Mouse (Mus musculus): ENCODE data around the gene Tmem115. TPM values are rescaled to one million over a fixed set of nuclear protein-coding genes. Genes with fewer than 3 reads are reported as not detected.
A peak's percentile ranks its signal among the peaks of the same experiment; 100 is the strongest.

Gene Tmem115
- total RNA-seq, 1 experiment = 42.3 TPM

GRCm38 (mm10) chr9:107496359-107496758, 37.4 kb upstream of the Tmem115 start:
- in situ Hi-C loops (cut with MboI; ENCODE audit: low sequenced_read_pairs in 2 of 2, unreplicated experiment in 2 of 2) = no loop called here
- TF ChIP-seq HCFC1 (IDR thresholded peaks at IDR 0.05; ENCODE audit: borderline replicate concordance, insufficient read depth, low read length) (no peak), CHD2 (IDR thresholded peaks at IDR 0.05; ENCODE audit: low read depth, low read length) (no peak), ZC3H11A (IDR thresholded peaks at IDR 0.05; ENCODE audit: borderline replicate concordance, low read depth, low read length) (no peak), MAFK (IDR thresholded peaks at IDR 0.05; ENCODE audit: insufficient read depth, low read depth, low read length) (no peak)
- H3K9ac ChIP-seq (ENCODE audit: insufficient read depth, low read depth, low read length, poor library complexity, severe bottlenecking) = no peak overlapping the region
- no peaks in the 10 kb centered on the region for H3K4me1 ChIP-seq (ENCODE audit: control insufficient read depth in 2 of 2, insufficient read depth in 2 of 2, low read length in 2 of 2, poor library complexity in 1 of 2)
- H3K9me3 ChIP-seq (ENCODE audit: control insufficient read depth, insufficient read depth, low read depth, low read length) = no peaks in the 10 kb centered on the region
- no peak overlapping the region for H3K27ac ChIP-seq (ENCODE audit: insufficient read depth, low read depth, low read length, poor library complexity, severe bottlenecking)
- no peak for DNase-seq (ENCODE audit: low read depth, low spot score)
- no peaks in the 10 kb centered on the region for H3K36me3 ChIP-seq (ENCODE audit: control insufficient read depth, insufficient read depth, low read length, poor library complexity, severe bottlenecking)
- H3K4me3 ChIP-seq (ENCODE audit: insufficient read depth in 1 of 2, low read depth in 1 of 2, low read length in 2 of 2, poor library complexity in 1 of 2, severe bottlenecking in 1 of 2) = no peak overlapping the region

GRCm38 (mm10) chr9:107500708-107501286, 32.9 kb upstream of the Tmem115 start:
- no peaks in the 10 kb centered on the region for H3K4me1 ChIP-seq (ENCODE audit: control insufficient read depth in 2 of 2, insufficient read depth in 2 of 2, low read length in 2 of 2, poor library complexity in 1 of 2)
- no peak overlapping the region for H3K27ac ChIP-seq (ENCODE audit: insufficient read depth, low read depth, low read length, poor library complexity, severe bottlenecking)
- no peak for DNase-seq (ENCODE audit: low read depth, low spot score)
- H3K9me3 ChIP-seq (ENCODE audit: control insufficient read depth, insufficient read depth, low read depth, low read length) = no peaks in the 10 kb centered on the region
- no peak overlapping the region for H3K9ac ChIP-seq (ENCODE audit: insufficient read depth, low read depth, low read length, poor library complexity, severe bottlenecking)
- H3K4me3 ChIP-seq (ENCODE audit: insufficient read depth in 1 of 2, low read depth in 1 of 2, low read length in 2 of 2, poor library complexity in 1 of 2, severe bottlenecking in 1 of 2) = no peak overlapping the region
- no peaks in the 10 kb centered on the region for H3K36me3 ChIP-seq (ENCODE audit: control insufficient read depth, insufficient read depth, low read length, poor library complexity, severe bottlenecking)
- in situ Hi-C loops (cut with MboI; ENCODE audit: low sequenced_read_pairs in 2 of 2, unreplicated experiment in 2 of 2) = no loop called here
- no peak for TF ChIP-seq MAFK (IDR thresholded peaks at IDR 0.05; ENCODE audit: insufficient read depth, low read depth, low read length)
- no peak for TF ChIP-seq CHD2 (IDR thresholded peaks at IDR 0.05; ENCODE audit: low read depth, low read length)
- TF ChIP-seq HCFC1 (IDR thresholded peaks at IDR 0.05; ENCODE audit: borderline replicate concordance, insufficient read depth, low read length) = no peak
- no peak for TF ChIP-seq ZNF384 (IDR thresholded peaks at IDR 0.05; ENCODE audit: low read depth, low read length)
- TF ChIP-seq ZC3H11A (IDR thresholded peaks at IDR 0.05; ENCODE audit: borderline replicate concordance, low read depth, low read length) = no peak

- Histone ChIP-seq H3K9ac (ENCODE audit: insufficient read depth, low read depth, low read length, poor library complexity, severe bottlenecking) (no peak overlapping the region), H3K36me3 (ENCODE audit: control insufficient read depth, insufficient read depth, low read length, poor library complexity, severe bottlenecking) (no peaks in the 10 kb centered on the region), H3K4me1 (ENCODE audit: control insufficient read depth in 2 of 2, insufficient read depth in 2 of 2, low read length in 2 of 2, poor library complexity in 1 of 2) (no peaks in the 10 kb centered on the region)
Measured at GRCm38 (mm10) chr9:107502131-107502846, 31.5 kb upstream of the Tmem115 start.

GRCm38 (mm10) chr9:107504662-107505537, 28.8 kb upstream of the Tmem115 start:
- DNase-seq (ENCODE audit: low read depth, low spot score) = no peak
- Histone ChIP-seq H3K4me3 (ENCODE audit: insufficient read depth in 1 of 2, low read depth in 1 of 2, low read length in 2 of 2, poor library complexity in 1 of 2, severe bottlenecking in 1 of 2) (peak overlapping the region; percentile 52 to 56), H3K9ac (ENCODE audit: insufficient read depth, low read depth, low read length, poor library complexity, severe bottlenecking) (peak overlapping the region; percentile 46), H3K27ac (ENCODE audit: insufficient read depth, low read depth, low read length, poor library complexity, severe bottlenecking) (no peak overlapping the region), H3K4me1 (ENCODE audit: control insufficient read depth in 2 of 2, insufficient read depth in 2 of 2, low read length in 2 of 2, poor library complexity in 1 of 2) (peaks cover 0 to 2% of the 10 kb centered on the region in 2 experiments; a peak in 1 of 4 replicates), H3K36me3 (ENCODE audit: control insufficient read depth, insufficient read depth, low read length, poor library complexity, severe bottlenecking) (no peaks in the 10 kb centered on the region), H3K9me3 (ENCODE audit: control insufficient read depth, insufficient read depth, low read depth, low read length) (no peaks in the 10 kb centered on the region)
- no peak for TF ChIP-seq MAFK (IDR thresholded peaks at IDR 0.05; ENCODE audit: insufficient read depth, low read depth, low read length)
- no peak for TF ChIP-seq ZC3H11A (IDR thresholded peaks at IDR 0.05; ENCODE audit: borderline replicate concordance, low read depth, low read length)
- TF ChIP-seq CHD2 (IDR thresholded peaks at IDR 0.05; ENCODE audit: low read depth, low read length) = no peak
- TF ChIP-seq ZNF384 (IDR thresholded peaks at IDR 0.05; ENCODE audit: low read depth, low read length) = no peak
- no peak for TF ChIP-seq HCFC1 (IDR thresholded peaks at IDR 0.05; ENCODE audit: borderline replicate concordance, insufficient read depth, low read length)
- in situ Hi-C loops (cut with MboI; ENCODE audit: low sequenced_read_pairs in 2 of 2, unreplicated experiment in 2 of 2) = no loop called here

More at GRCm38 (mm10) chr9:107502131-107502846, 31.5 kb upstream of the Tmem115 start:
- in situ Hi-C loops (cut with MboI; ENCODE audit: low sequenced_read_pairs in 2 of 2, unreplicated experiment in 2 of 2) = no loop called here
- H3K27ac ChIP-seq (ENCODE audit: insufficient read depth, low read depth, low read length, poor library complexity, severe bottlenecking) = no peak overlapping the region
- H3K9me3 ChIP-seq (ENCODE audit: control insufficient read depth, insufficient read depth, low read depth, low read length) = no peaks in the 10 kb centered on the region
- DNase-seq (ENCODE audit: low read depth, low spot score) = no peak
- no peak overlapping the region for H3K4me3 ChIP-seq (ENCODE audit: insufficient read depth in 1 of 2, low read depth in 1 of 2, low read length in 2 of 2, poor library complexity in 1 of 2, severe bottlenecking in 1 of 2)
- no peak for TF ChIP-seq ZC3H11A (IDR thresholded peaks at IDR 0.05; ENCODE audit: borderline replicate concordance, low read depth, low read length)
- TF ChIP-seq MAFK (IDR thresholded peaks at IDR 0.05; ENCODE audit: insufficient read depth, low read depth, low read length) = no peak
- no peak for TF ChIP-seq HCFC1 (IDR thresholded peaks at IDR 0.05; ENCODE audit: borderline replicate concordance, insufficient read depth, low read length)
- no peak for TF ChIP-seq ZNF384 (IDR thresholded peaks at IDR 0.05; ENCODE audit: low read depth, low read length)
- no peak for TF ChIP-seq CHD2 (IDR thresholded peaks at IDR 0.05; ENCODE audit: low read depth, low read length)
